Mouse (Mus musculus) macrophage (primary cell): Measurements from ENCODE around the gene Gpkow. TPM values are rescaled to one million over a fixed set of nuclear protein-coding genes. Genes with fewer than 3 reads are reported as not detected.
A peak's percentile ranks its signal among the peaks of the same experiment; 100 is the strongest.
"Not testable (repeated sequence)": the region's sequence is repeated elsewhere in the genome, so short reads cannot be mapped to it uniquely, and the experiment has no call there.

Experiments used
- H3K27ac ChIP-seq: fragments of 350-480 bp; formaldehyde crosslinking; 2 replicates; pipeline ENCODE4 v1.9.0; 2021
- H3K36me3 ChIP-seq: fragments of 350-480 bp; formaldehyde crosslinking; 2 replicates; pipeline ENCODE4 v1.9.0; 2021; ENCODE audit errors: inconsistent target
- H3K4me3 ChIP-seq: fragments of 350-480 bp; formaldehyde crosslinking; 2 replicates; pipeline ENCODE4 v1.9.0; 2021; ENCODE audit errors: inconsistent target
- H3K79me2 ChIP-seq: fragments of 350-480 bp; formaldehyde crosslinking; 2 replicates; pipeline ENCODE4 v1.9.0; 2021; ENCODE audit errors: inconsistent target
- WGBS: methylation state at CpG from one replicate; pipeline ENCODE4 v1.1.7; 2026; ENCODE audit warnings: inconsistent platforms; ENCODE audit not compliant: missing documents; 5-methylcytosine and 5-hydroxymethylcytosine counted together
- polyA plus RNA-seq: library from polyadenylated mRNA; stranded (reverse); fragments of 250-400 nt; gene quantifications from 3 replicates; pipeline ENCODE4 v1.2.4, GENCODE M21; 2018; ENCODE audit warnings: inconsistent platforms

The Gpkow gene
- polyA plus RNA-seq, 1 experiment from 2014 or later: 38.3 TPM

GRCm38 (mm10) chrX:7673578-7674281, 23.2 kb upstream of the Gpkow start:
- Histone ChIP-seq H3K79me2 (peaks cover 14% of the 10 kb centered on the region), H3K27ac (peak overlapping the region; percentile 76), H3K4me3 (peak overlapping the region; percentile 10; the same call in 1 of the 2 replicates), H3K36me3 (no peaks in the 10 kb centered on the region)
- WGBS: 15% methylated on average over 10 of the region's 12 CpGs

- no peaks in the 10 kb centered on the region for H3K36me3 ChIP-seq
- peak overlapping the region; percentile 10; the same call in 1 of the 2 replicates for H3K4me3 ChIP-seq
- H3K79me2 ChIP-seq: peaks cover 14% of the 10 kb centered on the region
- peak overlapping the region; percentile 76 for H3K27ac ChIP-seq
- WGBS: 36% methylated on average over 23 of the region's 28 CpGs
Observed at GRCm38 (mm10) chrX:7674284-7675000, 22.5 kb upstream of the Gpkow start.

DNA sequence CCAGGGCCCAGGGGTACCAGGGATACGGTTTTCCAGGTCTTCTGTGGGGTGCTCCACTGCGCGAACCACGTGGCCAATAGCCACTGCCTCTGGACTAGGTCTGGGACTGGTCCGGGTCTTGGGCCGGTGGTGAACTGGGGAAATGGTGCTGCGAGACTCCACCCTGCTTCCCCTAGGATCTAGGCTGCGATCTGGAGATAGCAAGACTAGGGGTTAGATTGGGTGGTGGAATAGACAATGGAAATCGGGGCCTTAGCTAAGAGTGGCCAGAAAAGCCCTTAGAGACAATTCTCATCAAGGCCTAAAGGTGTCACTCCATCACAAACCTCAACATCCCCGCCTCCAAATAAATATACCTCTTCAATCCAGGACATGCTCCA, 21.9 kb upstream of the Gpkow start:
- WGBS: 49% methylated on average over 8 of the region's 10 CpGs
- Histone ChIP-seq H3K79me2 (peaks cover 11% of the 10 kb centered on the region), H3K4me3 (no peak overlapping the region), H3K36me3 (no peaks in the 10 kb centered on the region), H3K27ac (0 out of 2 replicates have a peak overlapping the region, but pooled peaks have one; percentile 76)

DNA sequence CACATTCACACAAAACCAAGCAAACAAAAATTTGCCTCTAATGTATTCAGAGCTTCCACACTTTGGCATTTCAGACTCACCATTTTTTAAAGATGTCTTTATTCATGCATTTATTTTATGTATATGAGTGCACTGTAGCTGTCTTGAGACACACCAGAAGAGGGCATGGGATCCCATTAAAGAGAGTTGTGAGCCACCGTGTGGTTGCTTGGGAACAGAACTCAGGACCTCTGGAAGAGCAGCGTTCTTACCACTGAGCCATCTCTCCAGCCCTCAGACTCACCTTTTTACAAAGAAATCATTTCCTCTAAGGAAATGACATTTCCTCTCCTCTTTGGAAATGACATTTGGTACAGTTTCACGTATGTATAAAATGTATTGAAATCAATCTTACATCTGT, 17.9 kb upstream of the Gpkow start:
- Histone ChIP-seq H3K36me3 (no peaks in the 10 kb centered on the region), H3K79me2 (no peaks in the 10 kb centered on the region), H3K27ac (no peak overlapping the region), H3K4me3 (no peak overlapping the region)
- 42% methylated on average over 3 of the region's 3 CpGs for WGBS

- Histone ChIP-seq H3K79me2 (no peaks in the 10 kb centered on the region), H3K36me3 (no peaks in the 10 kb centered on the region), H3K4me3 (peak overlapping the region; percentile 6; the same call in 1 of the 2 replicates), H3K27ac (no peak overlapping the region)
- 23% methylated on average over 27 of the region's 27 CpGs for WGBS
Observed at GRCm38 (mm10) chrX:7679405-7680056, 17.4 kb upstream of the Gpkow start.

DNA sequence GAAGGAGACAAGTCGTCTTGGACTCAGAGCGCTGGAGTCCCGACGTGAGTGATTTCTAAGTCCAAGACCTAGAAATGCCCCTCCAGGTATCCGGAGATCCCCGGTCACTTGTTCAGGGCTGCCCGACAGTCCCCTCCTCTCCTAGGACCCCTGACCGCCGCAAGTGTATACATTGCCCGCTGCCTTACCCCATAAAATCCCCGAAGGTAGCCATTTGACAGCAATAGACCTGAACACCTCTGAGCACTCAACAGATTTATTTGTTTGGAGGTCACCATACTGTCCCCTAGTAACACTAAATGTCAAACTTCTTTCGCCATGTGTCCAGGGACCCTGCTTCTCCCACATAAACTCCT, 16.9 kb upstream of the Gpkow start:
- no peaks in the 10 kb centered on the region for H3K36me3 ChIP-seq
- no peak overlapping the region; the same call in 1 of the 2 replicates for H3K4me3 ChIP-seq
- 27% methylated on average over 11 of the region's 12 CpGs for WGBS

GRCm38 (mm10) chrX:7680864-7681263, 16.1 kb upstream of the Gpkow start, which contains the start of gene Magix:
Magix (minus strand) TSS chrX:7681251.
- 85% methylated on average over 13 of the region's 14 CpGs for WGBS
- Histone ChIP-seq H3K36me3 (no peaks in the 10 kb centered on the region), H3K4me3 (no peak within 1 kb of the TSS; the same call in 1 of the 2 replicates), H3K79me2 (no peaks in the 10 kb centered on the region), H3K27ac (no peak within 1 kb of the TSS)

More for the DNA sequence above, 16.9 kb upstream of the Gpkow start:
- Histone ChIP-seq H3K27ac (no peak overlapping the region), H3K79me2 (no peaks in the 10 kb centered on the region)

DNA sequence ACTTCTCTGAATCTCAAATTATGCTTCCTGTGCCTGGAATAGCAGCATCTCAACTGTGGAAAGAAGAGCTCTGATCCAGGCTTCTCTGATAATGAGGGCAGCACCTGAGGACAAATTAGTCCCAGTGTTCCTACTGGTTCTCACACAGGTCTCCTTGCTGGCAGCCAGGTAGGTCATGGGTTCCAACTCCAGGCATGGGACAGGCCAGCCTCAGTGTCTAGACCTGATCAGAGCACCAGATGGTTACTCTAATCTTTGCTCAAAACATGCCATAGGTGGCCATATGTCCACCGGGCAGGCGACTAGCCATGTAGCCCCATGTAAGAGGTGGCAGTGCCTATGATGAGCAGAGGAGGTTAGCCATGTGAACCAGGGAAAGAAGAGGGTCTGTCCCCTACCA, 8.6 kb upstream of the Gpkow start:
- Histone ChIP-seq H3K27ac (no peak overlapping the region), H3K36me3 (no peaks in the 10 kb centered on the region), H3K79me2 (no peaks in the 10 kb centered on the region), H3K4me3 (no peak overlapping the region)
- 94% methylated on average over 2 of the region's 2 CpGs for WGBS

DNA sequence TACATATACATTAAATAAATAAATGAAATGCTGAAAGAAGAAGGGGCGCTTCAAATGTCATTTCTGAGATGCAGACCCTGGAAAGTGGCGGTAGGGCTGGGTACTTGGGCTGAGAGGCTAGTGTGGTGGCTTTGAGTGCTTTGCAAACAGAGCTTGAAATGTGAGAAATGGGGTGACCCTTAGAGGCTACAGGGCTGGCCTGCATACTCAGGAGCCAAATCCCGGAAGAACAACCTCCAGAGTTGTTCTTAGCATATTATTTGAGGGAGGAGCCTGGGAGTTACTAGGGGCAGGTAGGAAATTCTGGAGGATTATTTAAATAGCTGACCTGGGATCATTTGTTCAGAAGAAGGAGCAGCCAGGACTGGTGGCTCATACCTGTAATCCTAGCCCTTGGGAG, 6.4 kb upstream of the Gpkow start:
- WGBS: 76% methylated on average over 3 of the region's 3 CpGs
- no peaks in the 10 kb centered on the region for H3K79me2 ChIP-seq
- H3K36me3 ChIP-seq: no peaks in the 10 kb centered on the region
- H3K4me3 ChIP-seq: no peak overlapping the region
- no peak overlapping the region for H3K27ac ChIP-seq

GRCm38 (mm10) chrX:7692862-7693261, 4.1 kb upstream of the Gpkow start:
- 57% methylated on average over 3 of the region's 4 CpGs for WGBS
- H3K79me2 ChIP-seq: peaks cover 7% of the 10 kb centered on the region
- no peaks in the 10 kb centered on the region for H3K36me3 ChIP-seq
- no peak overlapping the region for H3K4me3 ChIP-seq
- no peak overlapping the region for H3K27ac ChIP-seq

DNA sequence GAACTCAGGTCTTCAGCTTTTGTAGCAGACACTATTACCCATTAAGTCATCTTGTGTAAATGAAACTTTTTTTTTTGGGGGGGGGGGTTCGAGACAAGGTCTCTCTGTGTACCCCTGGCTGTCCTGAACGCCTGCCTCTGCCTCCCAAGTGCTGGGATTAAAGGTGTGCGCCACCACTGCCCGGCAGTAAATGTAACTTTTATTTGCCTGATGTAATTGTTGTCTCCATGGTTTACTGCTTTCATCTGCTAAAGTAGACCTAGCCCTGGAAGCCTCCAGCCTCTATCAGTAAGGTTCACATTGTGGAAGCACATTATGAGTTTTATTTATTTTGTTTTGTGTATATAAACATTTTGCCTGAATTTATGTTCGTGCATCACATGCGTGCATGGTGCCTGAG, 411 bp upstream of the Gpkow start:
- peaks cover 31% of the 10 kb centered on the region for H3K79me2 ChIP-seq
- H3K27ac ChIP-seq: no peak overlapping the region
- H3K4me3 ChIP-seq: no peak overlapping the region
- no peaks in the 10 kb centered on the region for H3K36me3 ChIP-seq
- 30% methylated on average over 4 of the region's 6 CpGs for WGBS

GRCm38 (mm10) chrX:7713764-7714134, 16.8 kb downstream of the Gpkow start:
- WGBS: 17% methylated on average over 4 of the region's 12 CpGs
- Histone ChIP-seq H3K4me3 (peak overlapping the region; percentile 37), H3K27ac (peak overlapping the region; percentile 29)
- H3K36me3 ChIP-seq, H3K79me2 ChIP-seq: not testable (repeated sequence)

DNA sequence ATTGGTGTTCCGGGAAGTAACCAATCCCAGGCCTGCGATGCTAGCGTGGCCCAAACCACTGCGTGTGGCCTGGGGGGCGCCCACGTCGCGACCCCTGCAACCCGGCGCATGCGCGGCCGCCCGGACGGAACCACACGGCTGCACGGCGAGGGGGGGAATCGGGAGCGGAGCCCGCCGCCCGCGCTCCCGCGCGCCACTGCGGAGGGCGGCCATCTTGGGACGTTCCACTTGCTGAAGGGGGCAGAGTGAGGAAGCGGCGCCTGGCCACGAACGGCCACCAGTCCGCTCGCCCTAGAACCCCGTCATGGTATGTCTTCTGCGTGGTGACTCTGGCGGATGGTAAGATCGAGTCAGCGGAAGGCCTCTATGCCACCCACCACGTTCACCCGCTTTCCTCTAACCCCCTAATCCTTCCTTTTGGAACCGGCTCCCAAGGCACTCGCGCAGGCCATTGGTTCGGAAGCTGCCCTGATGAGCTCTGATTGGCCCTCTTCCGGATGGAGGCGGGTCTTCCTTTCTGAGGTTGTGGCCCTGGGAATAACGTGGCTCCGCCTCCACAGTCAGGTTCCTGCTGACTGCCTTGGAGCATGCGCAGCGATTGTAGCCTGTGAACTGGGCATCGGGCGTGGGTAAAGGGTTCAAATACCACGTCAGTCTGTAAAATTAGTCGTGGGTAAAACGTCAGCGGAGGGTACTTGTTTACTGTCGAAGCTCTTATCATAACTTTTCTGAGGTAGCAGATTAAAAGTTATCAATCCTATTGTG, 17.4 kb downstream of the Gpkow start, which contains the start of gene Wdr45:
Wdr45 (plus strand) TSS at position 199 of the 765 bp plus-strand sequence.
- Histone ChIP-seq H3K27ac (peak within 1 kb of the TSS; percentile 64), H3K4me3 (peak within 1 kb of the TSS; percentile 37)
- H3K79me2 ChIP-seq, H3K36me3 ChIP-seq: not testable (repeated sequence)
- WGBS: 27% methylated on average over 20 of the region's 60 CpGs

- whole genome bisulfite sequencing: 33% methylated on average over 1 of the region's 1 CpGs
Observed at GRCm38 (mm10) chrX:7716058-7716457, 19.1 kb downstream of the Gpkow start.

More at GRCm38 (mm10) chrX:7716058-7716457, 19.1 kb downstream of the Gpkow start:
- H3K79me2 ChIP-seq, H3K36me3 ChIP-seq, H3K4me3 ChIP-seq, H3K27ac ChIP-seq: not testable (repeated sequence)
